Mouse (Mus musculus) C2C12 (cell line): Measurements from ENCODE around the gene Ctf1. TPM values are rescaled to one million over a fixed set of nuclear protein-coding genes. Genes with fewer than 3 reads are reported as not detected.

Source experiments
- H3K27me3 ChIP-seq: one replicate; pipeline ENCODE4 v1.6.1; 2011; ENCODE audit not compliant: control insufficient read depth, insufficient read depth, insufficient read length
- H3K36me3 ChIP-seq: one replicate; pipeline ENCODE4 v1.6.1; 2011; ENCODE audit not compliant: control insufficient read depth, insufficient read depth
- H3K4me3 ChIP-seq: one replicate; pipeline ENCODE4 v1.5.1; 2011; ENCODE audit warnings: mild to moderate bottlenecking, control low read depth; ENCODE audit not compliant: poor library complexity, insufficient read depth, severe bottlenecking
- H3K79me2 ChIP-seq: one replicate; pipeline ENCODE4 v1.6.1; 2011; ENCODE audit not compliant: control insufficient read depth, insufficient read depth
- H3K79me3 ChIP-seq: one replicate; pipeline ENCODE4 v1.6.1; 2011; ENCODE audit warnings: low read depth, control low read depth
- H3ac ChIP-seq: one replicate; pipeline ENCODE3; 2011; ENCODE audit warnings: low read depth; ENCODE audit not compliant: control insufficient read depth, insufficient read length
- CEBPB ChIP-seq: IDR thresholded peaks from one replicate; pipeline ENCODE4 v1.6.1; 2011; ENCODE audit warnings: low read depth, mild to moderate bottlenecking, control low read depth, moderate library complexity
- CTCF ChIP-seq: IDR thresholded peaks from one replicate; pipeline ENCODE4 v1.5.1; 2011; ENCODE audit not compliant: control insufficient read depth, insufficient read depth, insufficient read length
- FOSL1 ChIP-seq: IDR thresholded peaks from one replicate; pipeline ENCODE4 v1.8.0; 2011; ENCODE audit warnings: mild to moderate bottlenecking, low read length; ENCODE audit not compliant: poor library complexity, insufficient read depth, severe bottlenecking
- MAX ChIP-seq: IDR thresholded peaks from one replicate; pipeline ENCODE4 v1.6.1; 2011; ENCODE audit warnings: mild to moderate bottlenecking, control low read depth
- MYOD1 ChIP-seq: IDR thresholded peaks from one replicate; pipeline ENCODE4 v1.6.1; 2011; ENCODE audit warnings: low read depth; ENCODE audit not compliant: control insufficient read depth, insufficient read length
- MYOG ChIP-seq: IDR thresholded peaks from one replicate; pipeline ENCODE4 v1.6.1; 2011; ENCODE audit not compliant: control insufficient read depth, insufficient read length; ENCODE audit errors: extremely low read depth
- USF1 ChIP-seq: IDR thresholded peaks from one replicate; pipeline ENCODE4 v1.6.1; 2011; ENCODE audit warnings: low read depth, mild to moderate bottlenecking, control low read depth, moderate library complexity
- polyA plus RNA-seq: library from polyadenylated mRNA; unstranded; fragments of >200 nt; fragmentation: generic; extraction: Trizol; gene quantifications from one replicate; pipeline ENCODE4 v1.2.1, GENCODE M21; 2012; ENCODE audit warnings: missing spikeins

Ctf1 gene
- polyA plus RNA-seq, 1 experiment: 9.2 TPM

- Histone ChIP-seq H3ac (no peak overlapping the region), H3K36me3 (peaks cover 29% of the 10 kb centered on the region), H3K4me3 (no peak overlapping the region), H3K79me2 (peaks cover 11% of the 10 kb centered on the region), H3K27me3 (no peaks in the 10 kb centered on the region), H3K79me3 (no peaks in the 10 kb centered on the region)
- TF ChIP-seq FOSL1 (no peak), CTCF (no peak), USF1 (no peak), MYOD1 (no peak), MAX (no peak), CEBPB (no peak), MYOG (no peak)
These were observed 35.7 kb downstream of the Ctf1 start for GRCm38 (mm10) chr7:127748235-127748560.

- Histone ChIP-seq H3K36me3 (peaks cover 34% of the 10 kb centered on the region), H3K79me3 (no peaks in the 10 kb centered on the region), H3K27me3 (no peaks in the 10 kb centered on the region), H3K79me2 (peaks cover 17% of the 10 kb centered on the region), H3K4me3 (no peak overlapping the region), H3ac (no peak overlapping the region)
- TF ChIP-seq MYOG: no peak
- no peak for TF ChIP-seq MAX
- TF ChIP-seq USF1: no peak
- TF ChIP-seq MYOD1: no peak
- no peak for TF ChIP-seq CTCF
- no peak for TF ChIP-seq CEBPB
- no peak for TF ChIP-seq FOSL1
These were observed 37.9 kb downstream of the Ctf1 start for GRCm38 (mm10) chr7:127750131-127751127.

GRCm38 (mm10) chr7:127751619-127752018 lies 39.1 kb downstream of the Ctf1 start:
- Histone ChIP-seq H3K79me3 (no peaks in the 10 kb centered on the region), H3K27me3 (no peaks in the 10 kb centered on the region), H3K4me3 (no peak overlapping the region), H3K36me3 (peaks cover 37% of the 10 kb centered on the region), H3K79me2 (peaks cover 19% of the 10 kb centered on the region), H3ac (no peak overlapping the region)
- TF ChIP-seq MAX (no peak), MYOD1 (no peak), CEBPB (no peak)

- H3K36me3 ChIP-seq: peaks cover 40% of the 10 kb centered on the region
- no peak overlapping the region for H3K4me3 ChIP-seq
These were observed 39.5 kb downstream of the Ctf1 start for GRCm38 (mm10) chr7:127752069-127752468.

GRCm38 (mm10) chr7:127753158-127753557 lies 40.6 kb downstream of the Ctf1 start:
- no peaks in the 10 kb centered on the region for H3K79me3 ChIP-seq
- H3K4me3 ChIP-seq: no peak overlapping the region
- TF ChIP-seq MAX: no peak
- no peak for TF ChIP-seq USF1
- TF ChIP-seq FOSL1: no peak
- H3ac ChIP-seq: no peak overlapping the region
- H3K36me3 ChIP-seq: peaks cover 40% of the 10 kb centered on the region
- H3K27me3 ChIP-seq: no peaks in the 10 kb centered on the region
- H3K79me2 ChIP-seq: peaks cover 9% of the 10 kb centered on the region

More at GRCm38 (mm10) chr7:127752069-127752468, 39.5 kb downstream of the Ctf1 start:
- H3K79me2 ChIP-seq: peaks cover 18% of the 10 kb centered on the region
- no peaks in the 10 kb centered on the region for H3K79me3 ChIP-seq
- no peak overlapping the region for H3ac ChIP-seq
- no peaks in the 10 kb centered on the region for H3K27me3 ChIP-seq
- no peak for TF ChIP-seq FOSL1
- TF ChIP-seq MYOG: no peak
- TF ChIP-seq CTCF: no peak
- TF ChIP-seq USF1: no peak
- TF ChIP-seq CEBPB: no peak
- no peak for TF ChIP-seq MAX
- TF ChIP-seq MYOD1: no peak

- Histone ChIP-seq H3K36me3 (peaks cover 40% of the 10 kb centered on the region), H3K27me3 (no peaks in the 10 kb centered on the region), H3K79me3 (no peaks in the 10 kb centered on the region), H3K79me2 (peaks cover 9% of the 10 kb centered on the region), H3K4me3 (no peak overlapping the region), H3ac (no peak overlapping the region)
- TF ChIP-seq MYOG (no peak), CEBPB (no peak), USF1 (no peak), FOSL1 (no peak), MAX (no peak), MYOD1 (no peak), CTCF (no peak)
These were observed 41.2 kb downstream of the Ctf1 start for GRCm38 (mm10) chr7:127753741-127754140.
